In the genomic region with DNA sequence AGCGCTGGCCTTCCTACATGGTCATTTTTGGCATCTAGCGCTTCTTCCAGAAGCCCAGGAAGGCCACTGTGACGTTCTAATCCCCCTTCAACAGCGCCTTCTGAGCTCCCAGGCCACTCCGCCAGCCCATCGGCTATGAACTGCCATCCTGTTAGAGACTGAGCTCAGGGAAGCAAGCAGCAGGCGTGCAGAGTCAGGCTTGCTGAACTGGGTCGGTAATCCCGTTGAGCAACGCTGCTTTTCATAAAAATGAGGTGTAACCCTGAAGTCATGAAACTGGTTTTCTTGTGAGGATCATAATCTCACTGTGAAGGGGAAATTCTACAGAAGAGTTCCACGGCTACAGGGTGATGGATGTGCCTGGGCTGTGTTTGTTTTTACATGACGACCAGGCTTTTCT, we compare ENCODE assay signal across 26 mouse cellular contexts. TPM values are rescaled to one million over a fixed set of nuclear protein-coding genes. Genes with fewer than 3 reads are reported as not detected.
DNase-seq lines count a peak whose midpoint lies in the region; ATAC-seq and TF ChIP-seq lines count a peak whose summit lies in the region.
"Had no signal": no experiment of that assay in that cellular context is flagged by ENCODE, and none has a peak within 500 bp of the region (broad histone marks: within the 10 kb centered on the region; RNA-seq: fewer than 3 reads in every experiment).

No protein-coding gene starts in this region.

- peak; percentile 87 for TF ChIP-seq EP300 in stomach, postnatal 0 days (optimal IDR thresholded peaks at IDR 0.05)

- no peak overlapping the region for H3K4me3 ChIP-seq in heart, embryonic 11.5 days (ENCODE audit: low read depth, low read length)
- no peak overlapping the region for H3K4me3 ChIP-seq in stomach, postnatal 0 days (ENCODE audit: low read depth, low read length)
- H3K4me3 ChIP-seq: erythroblast, embryonic 14.5 days; heart, embryonic 13.5 days had no signal

- H3K9me3 ChIP-seq in heart, embryonic 11.5 days (replicated peaks; ENCODE audit: control insufficient read depth, low read length): no peaks in the 10 kb centered on the region
- no peaks in the 10 kb centered on the region for H3K9me3 ChIP-seq in stomach, postnatal 0 days (ENCODE audit: control insufficient read depth, low read length)
- H3K9me3 ChIP-seq: heart, embryonic 13.5 days had no signal

- H3K36me3 ChIP-seq in heart, embryonic 11.5 days (ENCODE audit: control insufficient read depth, insufficient read depth, low read length): no peaks in the 10 kb centered on the region
- no peaks in the 10 kb centered on the region for H3K36me3 ChIP-seq in stomach, postnatal 0 days (ENCODE audit: control insufficient read depth, insufficient read depth, low read length)

- no peak for TF ChIP-seq CTCF in stomach, postnatal 0 days (IDR thresholded peaks at IDR 0.05; ENCODE audit: low read depth)

- no peak for ATAC-seq in heart, embryonic 11.5 days (replicated peaks; ENCODE audit: insufficient number of reproducible peaks, low FRiP score, low TSS enrichment)
- peak; percentile 57; the same call in 1 of the 2 replicates for ATAC-seq in stomach, postnatal 0 days (ENCODE audit: low FRiP score, low TSS enrichment)
- ATAC-seq in CD4-positive, CD25-positive, alpha-beta regulatory T cell, adult 4 months: no peak
- ATAC-seq: forebrain, embryonic 14.5 days; hindbrain, postnatal 0 days; inflammation-experienced regulatory T-cells, adult 6 months had no signal

- no peak overlapping the region for H3K4me2 ChIP-seq in heart, embryonic 11.5 days
- 0 out of 2 replicates have a peak overlapping the region, but pooled peaks have one; percentile 2 for H3K4me2 ChIP-seq in stomach, postnatal 0 days (replicated peaks; ENCODE audit: low read depth)
- H3K4me2 ChIP-seq: heart, embryonic 13.5 days; hindbrain, embryonic 14.5 days had no signal

- no peak overlapping the region for H3K9ac ChIP-seq in heart, embryonic 11.5 days (ENCODE audit: low read depth, low read length)
- H3K9ac ChIP-seq in stomach, postnatal 0 days (ENCODE audit: low read length): no peak overlapping the region
- H3K9ac ChIP-seq: heart, embryonic 13.5 days; hindbrain, embryonic 14.5 days had no signal

- H3K4me1 ChIP-seq in heart, embryonic 11.5 days (ENCODE audit: control insufficient read depth, insufficient read depth, low read length): no peaks in the 10 kb centered on the region
- H3K4me1 ChIP-seq in stomach, postnatal 0 days (replicated peaks; ENCODE audit: control insufficient read depth, insufficient read depth): no peaks in the 10 kb centered on the region; the same call in 1 of the 2 replicates

- peak; percentile 60 for DNase-seq in heart, adult 11 months
- peak; percentile 24 for DNase-seq in urinary bladder, postnatal 14 days (ENCODE audit: low spot score)
- no peak for DNase-seq in urinary bladder, postnatal 25 days (ENCODE audit: low spot score)
- peak; percentile 95 for DNase-seq in gonadal fat pad, adult 2 months (ENCODE audit: low read depth)
- DNase-seq in stomach, postnatal 0 days (ENCODE audit: low spot score): no peak
- no peak for DNase-seq in gastrocnemius, postnatal 25 days
- DNase-seq: adrenal gland, adult 2 months; adrenal gland, postnatal 14 days; B cell, adult 2 months; cerebellum, adult 11 months; cerebellum, adult 2 months; cerebellum, adult 9-11 months; cerebellum, postnatal 25 days; gastrocnemius, postnatal 36 days; heart, adult 18-20 months; heart, postnatal 14 days; heart, postnatal 4 days; kidney, adult 11 months had no signal

- H3K27me3 ChIP-seq in heart, embryonic 11.5 days (ENCODE audit: control insufficient read depth, insufficient read depth, low read length): no peaks in the 10 kb centered on the region
- H3K27me3 ChIP-seq in stomach, postnatal 0 days (ENCODE audit: control insufficient read depth, insufficient read depth, low read length): no peaks in the 10 kb centered on the region
- H3K27me3 ChIP-seq: heart, embryonic 13.5 days had no signal

- WGBS in heart, embryonic 11.5 days (ENCODE audit: insufficient replicate concordance): 83% methylated on average over 12 of the region's 12 CpGs
- 60% methylated on average over 12 of the region's 12 CpGs for WGBS in stomach, postnatal 0 days

- no peak overlapping the region for H3K27ac ChIP-seq in heart, embryonic 11.5 days (ENCODE audit: low read depth, low read length)
- peak overlapping the region; percentile 82 for H3K27ac ChIP-seq in stomach, postnatal 0 days (replicated peaks)
- H3K27ac ChIP-seq: heart, embryonic 13.5 days; hindbrain, embryonic 14.5 days; hindbrain, postnatal 0 days had no signal

RNA-seq across cellular contexts. Expression of a gene that starts 28.2 kb away (rescaled TPM):
- 23.3 and 25.0 TPM in 2 replicates for polyA plus RNA-seq in heart, embryonic 11.5 days (2014; fragmentation: Nextera tagmentation; extraction: Ambion mirVana)
- polyA plus RNA-seq in gonadal fat pad, adult 2 months (2012; rRNA removed): 2.0 and 2.3 TPM in 2 replicates
- 20.6 and 22.9 TPM in 2 replicates for polyA plus RNA-seq in stomach, postnatal 0 days (2015; fragmentation: Nextera tagmentation; extraction: Ambion mirVana)
- 1 to 10 TPM; 1.3 to 3.9 TPM for polyA plus RNA-seq in CD4-positive, CD25-positive, alpha-beta regulatory T cell, adult 4 months (2017; shearing (Covaris generic))
- 10 to 100 TPM; 61.5 to 64.0 TPM for total RNA-seq in gastrocnemius, postnatal 25 days (2021)

Comparison
In these comparisons a context has a peak if more than half of its experiments do, and no peak if none do; other contexts are left out.
1. DNase-seq: peak in heart, adult 11 months (single experiment), urinary bladder, postnatal 14 days (single experiment) and gonadal fat pad, adult 2 months (single experiment); none in urinary bladder, postnatal 25 days (single experiment), stomach, postnatal 0 days (single experiment) and gastrocnemius, postnatal 25 days (single experiment).